Comparison of ENCODE assay signal across 9 mouse cellular contexts in the genomic region with DNA sequence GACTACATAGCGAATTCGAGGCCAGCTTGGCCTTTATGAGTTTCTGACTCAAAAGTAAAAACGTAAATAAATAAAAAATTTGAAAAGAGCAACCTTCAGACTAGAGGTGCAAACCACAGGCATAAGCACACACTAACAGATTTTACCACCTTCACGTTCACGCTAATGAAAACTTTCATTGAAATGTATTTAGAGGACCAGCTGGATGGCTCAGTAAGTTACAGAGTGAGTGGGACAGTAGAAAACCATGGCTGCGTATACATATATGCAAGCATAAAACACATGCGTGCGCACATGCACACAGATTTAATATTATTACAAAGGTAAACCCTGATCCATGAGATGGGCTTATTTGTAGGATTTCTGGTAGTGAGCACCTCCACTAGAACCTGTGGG. TPM values are rescaled to one million over a fixed set of nuclear protein-coding genes. Genes with fewer than 3 reads are reported as not detected.
DNase-seq lines count a peak whose midpoint lies in the region; ATAC-seq lines count a peak whose summit lies in the region.
"Had no signal": no experiment of that assay in that cellular context is flagged by ENCODE, and none has a peak within 500 bp of the region (broad histone marks: within the 10 kb centered on the region; RNA-seq: fewer than 3 reads in every experiment).

No protein-coding gene starts in this region.

- no peak overlapping the region for H3K27ac ChIP-seq in kidney, embryonic 14.5 days (ENCODE audit: low read depth, low read length)
- no peak overlapping the region for H3K27ac ChIP-seq in embryonic facial prominence, embryonic 12.5 days
- no peak overlapping the region for H3K27ac ChIP-seq in intestine, embryonic 15.5 days
- peak overlapping the region; percentile 87; the same call in 1 of the 2 replicates for H3K27ac ChIP-seq in midbrain, embryonic 15.5 days

- H3K9me3 ChIP-seq in kidney, embryonic 14.5 days (ENCODE audit: control insufficient read depth, low read length) = no peaks in the 10 kb centered on the region
- H3K9me3 ChIP-seq in embryonic facial prominence, embryonic 12.5 days = no peaks in the 10 kb centered on the region
- no peaks in the 10 kb centered on the region for H3K9me3 ChIP-seq in intestine, embryonic 15.5 days
- H3K9me3 ChIP-seq in midbrain, embryonic 15.5 days = no peaks in the 10 kb centered on the region

- 44% methylated on average over 8 of the region's 8 CpGs for WGBS in kidney, embryonic 14.5 days
- WGBS in embryonic facial prominence, embryonic 12.5 days = 47% methylated on average over 8 of the region's 8 CpGs
- 44% methylated on average over 8 of the region's 8 CpGs for WGBS in intestine, embryonic 15.5 days
- WGBS in midbrain, embryonic 15.5 days = 46% methylated on average over 8 of the region's 8 CpGs

- H3K4me3 ChIP-seq in kidney, embryonic 14.5 days (ENCODE audit: low read length) = no peak overlapping the region; the same call in 1 of the 2 replicates
- H3K4me3 ChIP-seq in embryonic facial prominence, embryonic 12.5 days = peak overlapping the region; percentile 72
- H3K4me3 ChIP-seq in intestine, embryonic 15.5 days (replicated peaks) = peak overlapping the region; percentile 69; the same call in 1 of the 2 replicates
- peak overlapping the region; percentile 73 for H3K4me3 ChIP-seq in midbrain, embryonic 15.5 days

- H3K27me3 ChIP-seq in kidney, embryonic 14.5 days (ENCODE audit: control insufficient read depth, insufficient read depth, low read length) = no peaks in the 10 kb centered on the region
- H3K27me3 ChIP-seq in embryonic facial prominence, embryonic 12.5 days = no peaks in the 10 kb centered on the region
- no peaks in the 10 kb centered on the region for H3K27me3 ChIP-seq in intestine, embryonic 15.5 days (replicated peaks)
- H3K27me3 ChIP-seq in midbrain, embryonic 15.5 days (replicated peaks) = peaks cover 8% of the 10 kb centered on the region; the same call in 1 of the 2 replicates

- H3K9ac ChIP-seq in kidney, embryonic 14.5 days (ENCODE audit: low read depth, low read length) = no peak overlapping the region
- no peak overlapping the region for H3K9ac ChIP-seq in embryonic facial prominence, embryonic 12.5 days
- no peak overlapping the region for H3K9ac ChIP-seq in intestine, embryonic 15.5 days
- no peak overlapping the region for H3K9ac ChIP-seq in midbrain, embryonic 15.5 days

- 0 out of 2 replicates have a peak, but pooled peaks have one; percentile 17 for ATAC-seq in kidney, embryonic 14.5 days (ENCODE audit: low FRiP score, low TSS enrichment)
- no peak for ATAC-seq in embryonic facial prominence, embryonic 12.5 days (ENCODE audit: insufficient number of reproducible peaks, insufficient read depth, low FRiP score, low TSS enrichment)
- peak; percentile 21 for ATAC-seq in intestine, embryonic 15.5 days
- ATAC-seq in midbrain, embryonic 15.5 days (replicated peaks) = peak; percentile 43

- DNase-seq in kidney, postnatal 4 days = no peak
- DNase-seq in adrenal gland, adult (ENCODE audit: inconsistent age in 2 of 2, low spot score in 1 of 2) = no peak
- no peak for DNase-seq in left cerebral cortex, postnatal 10 days (ENCODE audit: extremely low spot score in 1 of 2, low spot score in 2 of 2)
- DNase-seq in layer of hippocampus, adult 9-11 months = no peak

- intact Hi-C loops in left cerebral cortex, postnatal 10 days (cut with DNase I) = no loop called here

- H3K4me1 ChIP-seq in kidney, embryonic 14.5 days (ENCODE audit: control insufficient read depth, insufficient read depth, low read length) = peaks cover 27% of the 10 kb centered on the region
- H3K4me1 ChIP-seq in embryonic facial prominence, embryonic 12.5 days = peaks cover 23% of the 10 kb centered on the region
- H3K4me1 ChIP-seq in intestine, embryonic 15.5 days (replicated peaks) = peaks cover 28% of the 10 kb centered on the region
- H3K4me1 ChIP-seq in midbrain, embryonic 15.5 days = peaks cover 36% of the 10 kb centered on the region

- H3K4me2 ChIP-seq in kidney, embryonic 14.5 days (replicated peaks; ENCODE audit: low read depth, low read length) = peak overlapping the region; percentile 31
- H3K4me2 ChIP-seq in embryonic facial prominence, embryonic 12.5 days (replicated peaks) = peak overlapping the region; percentile 41
- H3K4me2 ChIP-seq in intestine, embryonic 15.5 days (replicated peaks) = peak overlapping the region; percentile 52
- peak overlapping the region; percentile 52 for H3K4me2 ChIP-seq in midbrain, embryonic 15.5 days

- peaks cover 37% of the 10 kb centered on the region for H3K36me3 ChIP-seq in kidney, embryonic 14.5 days (ENCODE audit: control insufficient read depth, insufficient read depth, low read length)
- peaks cover 34% of the 10 kb centered on the region for H3K36me3 ChIP-seq in embryonic facial prominence, embryonic 12.5 days
- peaks cover 30% of the 10 kb centered on the region for H3K36me3 ChIP-seq in intestine, embryonic 15.5 days
- peaks cover 26% of the 10 kb centered on the region for H3K36me3 ChIP-seq in midbrain, embryonic 15.5 days (replicated peaks)

RNA-seq across cellular contexts. Expression of gene Rps3, which starts 0.4 kb away (rescaled TPM):
- polyA plus RNA-seq in kidney, embryonic 14.5 days (2014; fragmentation: Nextera tagmentation; extraction: Ambion mirVana) = 870 and 995 TPM in 2 replicates
- 695 and 699 TPM in 2 replicates for polyA plus RNA-seq in embryonic facial prominence, embryonic 12.5 days (2016; fragmentation: Nextera tagmentation; extraction: Ambion mirVana)
- polyA plus RNA-seq in intestine, embryonic 15.5 days (2015; fragmentation: Nextera tagmentation; extraction: Ambion mirVana) = 810 and 875 TPM in 2 replicates
- polyA plus RNA-seq in midbrain, embryonic 15.5 days (2015; fragmentation: Nextera tagmentation; extraction: Ambion mirVana) = 382 and 405 TPM in 2 replicates
- total RNA-seq in left cerebral cortex, postnatal 10 days (2021) = 100 to 1,000 TPM; 266 to 286 TPM

RNA-seq across cellular contexts. Expression of gene Klhl35, which starts 18.1 kb away (rescaled TPM):
- polyA plus RNA-seq in kidney, embryonic 14.5 days (2014; fragmentation: Nextera tagmentation; extraction: Ambion mirVana) = 1.1 and 1.5 TPM in 2 replicates
- polyA plus RNA-seq in embryonic facial prominence, embryonic 12.5 days (2016; fragmentation: Nextera tagmentation; extraction: Ambion mirVana) = 2.1 and 2.7 TPM in 2 replicates
- polyA plus RNA-seq in intestine, embryonic 15.5 days (2015; fragmentation: Nextera tagmentation; extraction: Ambion mirVana) = 0.49 and 0.62 TPM in 2 replicates
- 7.1 and 7.5 TPM in 2 replicates for polyA plus RNA-seq in midbrain, embryonic 15.5 days (2015; fragmentation: Nextera tagmentation; extraction: Ambion mirVana)
- total RNA-seq in left cerebral cortex, postnatal 10 days (2021) = 1 to 10 TPM; 1.4 to 2.6 TPM
- total RNA-seq: liver, adult 2 months had no signal

RNA-seq across cellular contexts. Expression of gene Arrb1, which starts 51.3 kb away (rescaled TPM):
- 3.5 and 3.6 TPM in 2 replicates for polyA plus RNA-seq in kidney, embryonic 14.5 days (2014; fragmentation: Nextera tagmentation; extraction: Ambion mirVana)
- 8.5 and 8.8 TPM in 2 replicates for polyA plus RNA-seq in embryonic facial prominence, embryonic 12.5 days (2016; fragmentation: Nextera tagmentation; extraction: Ambion mirVana)
- polyA plus RNA-seq in intestine, embryonic 15.5 days (2015; fragmentation: Nextera tagmentation; extraction: Ambion mirVana) = 8.5 and 9.0 TPM in 2 replicates
- polyA plus RNA-seq in midbrain, embryonic 15.5 days (2015; fragmentation: Nextera tagmentation; extraction: Ambion mirVana) = 20.1 and 20.3 TPM in 2 replicates
- 100 to 1,000 TPM; 167 to 196 TPM for total RNA-seq in left cerebral cortex, postnatal 10 days (2021)
